Mouse (Mus musculus): Measurements from ENCODE around the gene Nmt1.

GRCm38 (mm10) chr11:103076010-103076409 lies 48.0 kb downstream of the Nmt1 start:
- TF ChIP-seq POLR2A (IDR thresholded peaks at IDR 0.05; ENCODE audit: insufficient read depth, low read length) (no peak), CTCF (IDR thresholded peaks at IDR 0.05; ENCODE audit: low read depth, low read length) (no peak), EP300 (IDR thresholded peaks at IDR 0.05; ENCODE audit: insufficient read depth, low read depth, low read length) (no peak)

All from ES-Bruce4 (cell line).